Mouse (Mus musculus) liver, postnatal 0 days (tissue): ENCODE data around the gene Myo1d. TPM values are rescaled to one million over a fixed set of nuclear protein-coding genes. Genes with fewer than 3 reads are reported as not detected.
A peak's percentile ranks its signal among the peaks of the same experiment; 100 is the strongest.

Experiments
- ATAC-seq: fragments of 200-750 bp; cut with Nextera tagmentation; 2 replicates; pipeline ENCODE4 v1.8.0; 2017; ENCODE audit warnings: mild to moderate bottlenecking, moderate library complexity
- DNase-seq: peaks from one replicate; pipeline ENCODE4 v3.0.0-alpha.2; 2016
- H3K27ac ChIP-seq: fragments of 300-500 bp; sonication (generic); 2 replicates; pipeline ENCODE4 v1.5.1; 2014; ENCODE audit warnings: antibody characterized with exemption, moderate library complexity, mild to moderate bottlenecking, low read depth
- H3K27me3 ChIP-seq: fragments of 300-500 bp; sonication (generic); 2 replicates; pipeline ENCODE4 v1.6.1; 2014; ENCODE audit warnings: low read length, control low read depth, mixed read lengths; ENCODE audit not compliant: insufficient read depth
- H3K36me3 ChIP-seq: fragments of 300-500 bp; sonication (generic); replicated peaks from 2 replicates; pipeline ENCODE4 v1.6.1; 2014; ENCODE audit warnings: mild to moderate bottlenecking, control low read depth, low read length, moderate library complexity, mixed read lengths; ENCODE audit not compliant: insufficient read depth
- H3K4me1 ChIP-seq: fragments of 300-500 bp; sonication (generic); 2 replicates; pipeline ENCODE4 v1.6.1; 2014; ENCODE audit warnings: antibody characterized with exemption, mild to moderate bottlenecking, control low read depth; ENCODE audit not compliant: insufficient read depth
- H3K4me2 ChIP-seq: fragments of 300-500 bp; sonication (generic); 2 replicates; pipeline ENCODE4 v1.6.1; 2014; ENCODE audit warnings: low read depth, mild to moderate bottlenecking, low read length, moderate library complexity, mixed read lengths
- H3K4me3 ChIP-seq: fragments of 300-500 bp; sonication (generic); 2 replicates; pipeline ENCODE4 v1.5.1; 2014; ENCODE audit warnings: low read depth, low read length
- H3K9ac ChIP-seq: fragments of 300-500 bp; sonication (generic); replicated peaks from 2 replicates; pipeline ENCODE4 v1.6.1; 2014; ENCODE audit warnings: mild to moderate bottlenecking, moderate library complexity
- H3K9me3 ChIP-seq: fragments of 300-500 bp; sonication (generic); 2 replicates; pipeline ENCODE4 v1.6.1; 2016; ENCODE audit warnings: mild to moderate bottlenecking, control low read depth, low read length, mixed read lengths
- CTCF ChIP-seq: sonication (generic); IDR thresholded peaks from 2 replicates; pipeline ENCODE4 v1.5.1; 2016; ENCODE audit warnings: antibody characterized with exemption, low read depth
- EP300 ChIP-seq: IDR thresholded peaks from 2 replicates; pipeline ENCODE4 v1.6.1; 2016; ENCODE audit warnings: antibody characterized with exemption, low read depth, mild to moderate bottlenecking
- WGBS: fragments of 180-500 bp; shearing (Covaris S2); extraction: QIAGEN DNeasy Blood & Tissue Kit; methylation state at CpG from one replicate; pipeline ENCODE4 v1.1.7; 2014; ENCODE audit not compliant: insufficient replicate concordance; 5-methylcytosine and 5-hydroxymethylcytosine counted together
- polyA plus RNA-seq: library from polyadenylated mRNA; unstranded; fragments of >200 nt; fragmentation: Nextera tagmentation; extraction: Ambion mirVana; gene quantifications from 2 replicates; pipeline ENCODE4 v1.2.1, GENCODE M21; 2015

Gene Myo1d
- polyA plus RNA-seq, 1 experiment from 2014 or later, result 4.6 TPM

DNA sequence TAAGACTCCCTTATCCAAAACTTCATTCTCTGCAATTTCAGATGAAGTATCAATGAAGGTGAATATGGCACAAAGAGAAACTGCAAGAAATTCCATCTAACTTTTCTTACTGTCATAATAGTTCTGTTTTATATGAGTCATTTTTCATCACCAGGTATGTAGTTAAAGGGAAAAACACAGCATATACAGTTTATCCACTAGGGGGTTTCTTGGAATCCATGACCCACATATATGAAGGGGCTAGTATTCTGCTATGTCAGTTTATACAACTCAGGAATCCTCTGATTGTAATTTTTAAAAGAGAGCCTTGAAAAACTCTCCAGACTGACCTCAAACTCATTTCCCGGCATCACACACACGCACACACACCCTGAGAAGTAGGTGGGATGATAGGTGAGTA, 2.1 kb downstream of the Myo1d start:
- no peak overlapping the region for H3K27ac ChIP-seq
- no peaks in the 10 kb centered on the region for H3K36me3 ChIP-seq
- H3K4me1 ChIP-seq, result peaks cover 3% of the 10 kb centered on the region; the same call in 1 of the 2 replicates
- WGBS, result 80% methylated on average over 2 of the region's 2 CpGs
- peak overlapping the region; percentile 91 for H3K4me2 ChIP-seq
- TF ChIP-seq EP300, result no peak
- TF ChIP-seq CTCF, result peak; percentile 27
- no peak for DNase-seq
- H3K9ac ChIP-seq, result no peak overlapping the region
- no peaks in the 10 kb centered on the region; the same call in 1 of the 2 replicates for H3K27me3 ChIP-seq
- ATAC-seq, result no peak
- H3K9me3 ChIP-seq, result no peaks in the 10 kb centered on the region
- peak overlapping the region; percentile 92; the same call in 1 of the 2 replicates for H3K4me3 ChIP-seq

GRCm38 (mm10) chr11:80775535-80775934, 4.3 kb downstream of the Myo1d start:
- no peak overlapping the region for H3K4me3 ChIP-seq
- TF ChIP-seq EP300 (no peak), CTCF (no peak)
- H3K9me3 ChIP-seq, result no peaks in the 10 kb centered on the region
- DNase-seq, result no peak
- H3K4me2 ChIP-seq, result no peak overlapping the region
- no peak overlapping the region for H3K27ac ChIP-seq
- no peaks in the 10 kb centered on the region; the same call in 1 of the 2 replicates for H3K27me3 ChIP-seq
- H3K36me3 ChIP-seq, result no peaks in the 10 kb centered on the region
- H3K9ac ChIP-seq, result no peak overlapping the region
- no peak for ATAC-seq
- 66% methylated on average over 3 of the region's 3 CpGs for WGBS
- no peaks in the 10 kb centered on the region; the same call in 1 of the 2 replicates for H3K4me1 ChIP-seq

DNA sequence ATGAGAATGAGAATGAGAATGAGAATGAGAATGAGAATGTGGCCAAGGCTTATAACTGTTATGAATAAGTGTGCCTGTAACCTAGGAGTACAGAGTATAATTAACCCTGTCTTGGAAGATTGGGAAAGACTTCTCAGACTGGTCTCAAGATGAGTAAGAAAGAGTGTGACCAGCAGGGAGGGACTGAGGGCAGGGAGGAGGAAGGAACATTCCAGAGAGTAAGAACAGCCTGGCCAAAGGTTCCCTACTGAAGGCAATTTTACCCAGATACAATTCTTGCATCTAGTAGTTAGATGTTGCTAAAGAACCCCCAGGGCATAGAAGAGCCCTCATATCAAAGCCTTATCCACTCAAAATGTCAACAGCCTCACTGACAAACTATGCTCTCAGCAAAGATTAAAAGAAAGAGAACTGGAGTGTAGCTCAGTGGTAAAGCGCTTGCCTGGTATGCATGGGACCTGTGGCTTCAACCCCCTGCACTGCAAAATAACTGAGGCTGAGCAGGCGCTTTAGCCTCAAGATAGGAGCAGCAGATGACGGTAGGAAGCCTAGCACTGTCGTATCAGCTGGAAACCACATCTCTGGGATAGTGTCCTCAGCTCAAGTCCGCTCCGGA, 7.1 kb downstream of the Myo1d start:
- no peaks in the 10 kb centered on the region for H3K9me3 ChIP-seq
- ATAC-seq (no peak), DNase-seq (no peak)
- H3K36me3 ChIP-seq, result no peaks in the 10 kb centered on the region
- H3K4me3 ChIP-seq, result no peak overlapping the region
- H3K4me2 ChIP-seq, result no peak overlapping the region
- TF ChIP-seq EP300, result no peak
- no peak for TF ChIP-seq CTCF
- H3K9ac ChIP-seq, result no peak overlapping the region
- 71% methylated on average over 6 of the region's 6 CpGs for WGBS
- H3K27ac ChIP-seq, result no peak overlapping the region
- H3K4me1 ChIP-seq, result no peaks in the 10 kb centered on the region
- H3K27me3 ChIP-seq, result no peaks in the 10 kb centered on the region; the same call in 1 of the 2 replicates

- Histone ChIP-seq H3K9me3 (no peaks in the 10 kb centered on the region), H3K36me3 (no peaks in the 10 kb centered on the region), H3K4me3 (no peak overlapping the region), H3K27me3 (no peaks in the 10 kb centered on the region; the same call in 1 of the 2 replicates), H3K27ac (no peak overlapping the region), H3K4me2 (no peak overlapping the region), H3K9ac (no peak overlapping the region), H3K4me1 (no peaks in the 10 kb centered on the region; the same call in 1 of the 2 replicates)
- WGBS, result 74% methylated on average over 5 of the region's 5 CpGs
- no peak for TF ChIP-seq EP300
- TF ChIP-seq CTCF, result no peak
- DNase-seq (no peak), ATAC-seq (no peak)
Observed at GRCm38 (mm10) chr11:80771596-80772250, 8.1 kb downstream of the Myo1d start.

DNA sequence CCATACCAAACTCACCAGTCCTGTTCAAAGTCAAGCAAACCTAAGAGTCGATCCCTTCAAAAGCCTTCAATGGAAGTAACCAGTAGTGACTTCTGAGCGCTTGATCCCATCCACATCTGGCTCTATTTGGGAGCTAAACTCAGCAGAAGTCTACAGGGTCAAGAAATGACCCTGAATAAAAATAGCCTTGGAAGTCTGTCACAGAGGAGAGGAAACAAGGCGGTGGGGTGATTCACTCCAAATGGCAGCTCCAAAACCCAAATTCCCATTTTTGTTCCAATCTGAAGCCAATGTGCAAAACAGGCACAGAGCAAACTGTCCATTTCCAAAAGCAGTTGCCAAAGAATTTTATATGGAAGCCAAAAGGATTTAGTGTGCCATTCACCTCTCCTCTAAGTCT, 8.6 kb downstream of the Myo1d start:
- Histone ChIP-seq H3K4me2 (no peak overlapping the region), H3K27me3 (no peaks in the 10 kb centered on the region; the same call in 1 of the 2 replicates), H3K36me3 (no peaks in the 10 kb centered on the region), H3K9me3 (no peaks in the 10 kb centered on the region), H3K4me3 (no peak overlapping the region), H3K4me1 (no peaks in the 10 kb centered on the region; the same call in 1 of the 2 replicates), H3K9ac (no peak overlapping the region), H3K27ac (no peak overlapping the region)
- 86% methylated on average over 3 of the region's 3 CpGs for WGBS
- DNase-seq (no peak), ATAC-seq (no peak)
- TF ChIP-seq EP300, result no peak
- no peak for TF ChIP-seq CTCF

DNA sequence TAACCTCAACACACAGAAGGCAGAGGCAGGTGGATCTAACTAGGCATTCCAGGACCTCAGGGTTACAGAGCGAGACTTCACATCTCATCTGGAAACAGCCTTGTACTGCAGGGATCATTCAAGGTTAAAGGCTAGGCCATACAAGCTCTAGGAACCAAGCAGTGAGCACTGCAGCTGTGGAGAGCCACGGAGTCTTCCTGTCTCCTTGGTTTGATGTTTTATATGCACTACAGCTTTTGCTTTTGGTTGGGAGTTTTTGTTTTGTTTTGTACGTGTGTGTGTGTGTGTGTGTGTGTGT, 12.6 kb downstream of the Myo1d start:
- H3K27ac ChIP-seq, result 0 out of 2 replicates have a peak overlapping the region, but pooled peaks have one; percentile 16
- no peak overlapping the region for H3K4me2 ChIP-seq
- ATAC-seq, result no peak
- no peak overlapping the region for H3K4me3 ChIP-seq
- H3K4me1 ChIP-seq, result no peaks in the 10 kb centered on the region; the same call in 1 of the 2 replicates
- no peak overlapping the region for H3K9ac ChIP-seq
- H3K9me3 ChIP-seq, result no peaks in the 10 kb centered on the region
- WGBS, result 71% methylated on average over 3 of the region's 3 CpGs
- DNase-seq, result no peak
- no peaks in the 10 kb centered on the region for H3K36me3 ChIP-seq
- H3K27me3 ChIP-seq, result no peaks in the 10 kb centered on the region
- no peak for TF ChIP-seq EP300
